Mouse (Mus musculus) intestine, embryonic 16.5 days (tissue): ENCODE results near the gene Diaph3. TPM values are rescaled to one million over a fixed set of nuclear protein-coding genes. Genes with fewer than 3 reads are reported as not detected.

Experiments
- ATAC-seq: fragments of 200-750 bp; cut with Nextera tagmentation; 2 replicates; pipeline ENCODE4 v1.8.0; 2017; ENCODE audit warnings: moderate TSS enrichment, moderate library complexity
- H3K27ac ChIP-seq: fragments of 300-500 bp; sonication (generic); 2 replicates; pipeline ENCODE4 v1.5.1; 2014; ENCODE audit warnings: mild to moderate bottlenecking, low read length
- H3K27me3 ChIP-seq: fragments of 300-500 bp; sonication (generic); replicated peaks from 2 replicates; pipeline ENCODE4 v1.6.1; 2014; ENCODE audit warnings: low read length, control low read depth, mixed read lengths; ENCODE audit not compliant: control insufficient read depth, insufficient read depth
- H3K36me3 ChIP-seq: fragments of 300-500 bp; sonication (generic); 2 replicates; pipeline ENCODE4 v1.6.1; 2014; ENCODE audit warnings: low read length, control low read depth; ENCODE audit not compliant: control insufficient read depth, insufficient read depth
- H3K4me1 ChIP-seq: fragments of 300-500 bp; sonication (generic); 2 replicates; pipeline ENCODE4 v1.6.1; 2014; ENCODE audit warnings: low read length, control low read depth, mixed read lengths; ENCODE audit not compliant: control insufficient read depth, insufficient read depth
- H3K4me2 ChIP-seq: fragments of 300-500 bp; sonication (generic); 2 replicates; pipeline ENCODE4 v1.6.1; 2014; ENCODE audit warnings: low read depth, low read length, control low read depth
- H3K4me3 ChIP-seq: fragments of 300-500 bp; sonication (generic); 2 replicates; pipeline ENCODE4 v1.5.1; 2014; ENCODE audit warnings: mild to moderate bottlenecking, low read length
- H3K9ac ChIP-seq: fragments of 300-500 bp; sonication (generic); 2 replicates; pipeline ENCODE4 v1.6.1; 2014; ENCODE audit warnings: low read depth, low read length
- H3K9me3 ChIP-seq: fragments of 300-500 bp; sonication (generic); 2 replicates; pipeline ENCODE4 v1.6.1; 2016; ENCODE audit warnings: low read length, control low read depth; ENCODE audit not compliant: control insufficient read depth
- WGBS: fragments of 180-500 bp; shearing (Covaris S2); extraction: QIAGEN DNeasy Blood & Tissue Kit; methylation state at CpG from one replicate; pipeline ENCODE4 v1.1.7; 2014; 5-methylcytosine and 5-hydroxymethylcytosine counted together
- polyA plus RNA-seq: library from polyadenylated mRNA; unstranded; fragments of >200 nt; fragmentation: Nextera tagmentation; extraction: Ambion mirVana; gene quantifications from 2 replicates; pipeline ENCODE4 v1.2.1, GENCODE M21; 2015

Diaph3 gene
- polyA plus RNA-seq, 1 experiment from 2014 or later, result 7.7 TPM

- no peak for ATAC-seq
- H3K4me1 ChIP-seq, result no peaks in the 10 kb centered on the region
- WGBS, result 73% methylated on average over 5 of the region's 5 CpGs
- H3K27me3 ChIP-seq, result no peaks in the 10 kb centered on the region
- H3K9me3 ChIP-seq, result no peaks in the 10 kb centered on the region
- no peak overlapping the region for H3K9ac ChIP-seq
- no peak overlapping the region for H3K27ac ChIP-seq
- no peak overlapping the region for H3K4me2 ChIP-seq
- no peak overlapping the region for H3K4me3 ChIP-seq
- H3K36me3 ChIP-seq, result no peaks in the 10 kb centered on the region
Observed at GRCm38 (mm10) chr14:87051187-87051586, 89.8 kb downstream of the Diaph3 start.

GRCm38 (mm10) chr14:87044401-87044806, 96.6 kb downstream of the Diaph3 start:
- Histone ChIP-seq H3K36me3 (no peaks in the 10 kb centered on the region), H3K4me1 (no peaks in the 10 kb centered on the region), H3K9ac (no peak overlapping the region), H3K27ac (no peak overlapping the region), H3K27me3 (no peaks in the 10 kb centered on the region), H3K4me3 (no peak overlapping the region), H3K9me3 (no peaks in the 10 kb centered on the region), H3K4me2 (no peak overlapping the region)
- peak; percentile 72 for ATAC-seq
- WGBS, result 46% methylated on average over 5 of the region's 5 CpGs

GRCm38 (mm10) chr14:87020240-87020639, 120.8 kb downstream of the Diaph3 start:
- ATAC-seq, result no peak
- Histone ChIP-seq H3K4me2 (no peak overlapping the region), H3K4me3 (no peak overlapping the region), H3K4me1 (no peaks in the 10 kb centered on the region), H3K27ac (no peak overlapping the region), H3K27me3 (no peaks in the 10 kb centered on the region), H3K9me3 (no peaks in the 10 kb centered on the region), H3K9ac (no peak overlapping the region), H3K36me3 (no peaks in the 10 kb centered on the region)
- 79% methylated on average over 10 of the region's 10 CpGs for WGBS

GRCm38 (mm10) chr14:87019687-87020086, 121.3 kb downstream of the Diaph3 start:
- Histone ChIP-seq H3K9me3 (no peaks in the 10 kb centered on the region), H3K4me2 (no peak overlapping the region), H3K4me3 (no peak overlapping the region), H3K27ac (no peak overlapping the region), H3K9ac (no peak overlapping the region), H3K36me3 (no peaks in the 10 kb centered on the region), H3K4me1 (no peaks in the 10 kb centered on the region), H3K27me3 (no peaks in the 10 kb centered on the region)
- 79% methylated on average over 3 of the region's 3 CpGs for whole genome bisulfite sequencing
- no peak for ATAC-seq

GRCm38 (mm10) chr14:86997318-86997717, 143.7 kb downstream of the Diaph3 start:
- Histone ChIP-seq H3K4me2 (no peak overlapping the region), H3K4me3 (no peak overlapping the region), H3K27ac (no peak overlapping the region), H3K27me3 (no peaks in the 10 kb centered on the region), H3K36me3 (no peaks in the 10 kb centered on the region), H3K9me3 (no peaks in the 10 kb centered on the region), H3K9ac (no peak overlapping the region), H3K4me1 (no peaks in the 10 kb centered on the region)
- ATAC-seq, result no peak
- WGBS, result 46% methylated on average over 4 of the region's 4 CpGs

GRCm38 (mm10) chr14:86951169-86951568, 189.9 kb downstream of the Diaph3 start:
- Histone ChIP-seq H3K36me3 (no peaks in the 10 kb centered on the region), H3K9me3 (no peaks in the 10 kb centered on the region), H3K27ac (no peak overlapping the region), H3K9ac (no peak overlapping the region), H3K4me3 (no peak overlapping the region), H3K4me1 (no peaks in the 10 kb centered on the region), H3K4me2 (no peak overlapping the region), H3K27me3 (no peaks in the 10 kb centered on the region)
- no peak for ATAC-seq
- WGBS, result 77% methylated on average over 1 of the region's 1 CpGs

GRCm38 (mm10) chr14:86937953-86938352, 203.1 kb downstream of the Diaph3 start:
- WGBS, result 86% methylated on average over 2 of the region's 2 CpGs
- no peaks in the 10 kb centered on the region for H3K36me3 ChIP-seq
- H3K4me3 ChIP-seq, result no peak overlapping the region
- no peaks in the 10 kb centered on the region for H3K27me3 ChIP-seq
- no peak overlapping the region for H3K27ac ChIP-seq
- ATAC-seq, result no peak
- no peak overlapping the region for H3K9ac ChIP-seq
- no peaks in the 10 kb centered on the region for H3K9me3 ChIP-seq
- H3K4me2 ChIP-seq, result no peak overlapping the region
- no peaks in the 10 kb centered on the region for H3K4me1 ChIP-seq

- H3K9ac ChIP-seq, result no peak overlapping the region
- no peaks in the 10 kb centered on the region for H3K36me3 ChIP-seq
- ATAC-seq, result no peak
- H3K4me1 ChIP-seq, result no peaks in the 10 kb centered on the region
- no peak overlapping the region for H3K27ac ChIP-seq
- no peaks in the 10 kb centered on the region for H3K27me3 ChIP-seq
- no peaks in the 10 kb centered on the region for H3K9me3 ChIP-seq
- WGBS, result 72% methylated on average over 3 of the region's 3 CpGs
- H3K4me3 ChIP-seq, result no peak overlapping the region
- no peak overlapping the region for H3K4me2 ChIP-seq
Observed at GRCm38 (mm10) chr14:86936424-86936823, 204.6 kb downstream of the Diaph3 start.

GRCm38 (mm10) chr14:86930763-86931162, 210.3 kb downstream of the Diaph3 start:
- Histone ChIP-seq H3K27ac (no peak overlapping the region), H3K4me2 (no peak overlapping the region), H3K4me1 (no peaks in the 10 kb centered on the region), H3K9ac (no peak overlapping the region), H3K4me3 (no peak overlapping the region), H3K36me3 (no peaks in the 10 kb centered on the region), H3K9me3 (no peaks in the 10 kb centered on the region), H3K27me3 (no peaks in the 10 kb centered on the region)
- ATAC-seq, result no peak
- WGBS, result 87% methylated on average over 4 of the region's 4 CpGs

GRCm38 (mm10) chr14:86926827-86927226, 214.2 kb downstream of the Diaph3 start:
- H3K9ac ChIP-seq, result no peak overlapping the region
- no peak overlapping the region for H3K4me3 ChIP-seq
- H3K4me1 ChIP-seq, result no peaks in the 10 kb centered on the region
- no peaks in the 10 kb centered on the region for H3K36me3 ChIP-seq
- H3K27ac ChIP-seq, result no peak overlapping the region
- H3K27me3 ChIP-seq, result no peaks in the 10 kb centered on the region
- ATAC-seq, result no peak
- 88% methylated on average over 7 of the region's 7 CpGs for WGBS
- no peak overlapping the region for H3K4me2 ChIP-seq
- no peaks in the 10 kb centered on the region for H3K9me3 ChIP-seq
